Mouse (Mus musculus) embryonic stem cell, embryonic (primary cell): ENCODE measurements at regions not wholly inside any gene's neighbourhood (a gene's known extent, or its start where the extent isn't known, plus 50 kb on each side); places are given as distances from the start of the nearest gene placed in this dataset.

Experiments used
- CTCF ChIA-PET, 4 experiments: fragments of 300-600 bp in 2 of 4; fragments of 350-600 bp in 2 of 4; sonication (Branson Sonifier 250); formaldehyde crosslinking; loops; one replicate each; lab custom pipeline; 2022; ENCODE audit warnings: inconsistent platforms in 2 of 4; lab: Charles Lee
- POLR2A ChIA-PET, 4 experiments: fragments of 300-600 bp in 2 of 4; fragments of 350-600 bp in 2 of 4; sonication (Branson Sonifier 250); formaldehyde crosslinking; loops; one replicate each; lab custom pipeline; 2022; ENCODE audit warnings: antibody characterized with exemption in 4 of 4, inconsistent platforms in 1 of 4; lab: Charles Lee

DNA sequence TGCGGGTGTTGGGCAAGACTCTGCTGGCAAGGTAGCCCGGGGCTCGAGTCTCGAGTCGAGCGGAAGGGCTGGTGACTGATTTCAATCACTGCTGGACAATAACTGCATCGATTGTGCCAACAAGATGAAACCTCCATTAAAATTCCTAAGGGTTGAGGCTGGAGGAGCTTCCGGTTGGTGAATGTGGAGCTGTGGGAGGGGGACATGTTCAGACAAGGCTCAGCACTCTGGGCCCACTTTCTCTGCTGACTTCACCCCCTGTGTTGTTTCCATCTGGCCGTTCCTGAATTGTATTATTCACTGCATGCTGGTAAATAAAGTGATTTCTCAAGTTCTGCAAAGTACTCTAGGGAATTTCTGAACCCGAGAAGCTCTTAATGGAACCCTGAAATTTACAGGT, 261.2 kb upstream of the Cxcr4 start:
- POLR2A ChIA-PET: interaction anchor here in 3 of 4 experiments (0.5 to 1.1 kb wide), 3 partner anchors 8 to 56 kb away, joined by 3 to 5 read pairs (median 4); no protein-coding TSS in a partner anchor

DNA sequence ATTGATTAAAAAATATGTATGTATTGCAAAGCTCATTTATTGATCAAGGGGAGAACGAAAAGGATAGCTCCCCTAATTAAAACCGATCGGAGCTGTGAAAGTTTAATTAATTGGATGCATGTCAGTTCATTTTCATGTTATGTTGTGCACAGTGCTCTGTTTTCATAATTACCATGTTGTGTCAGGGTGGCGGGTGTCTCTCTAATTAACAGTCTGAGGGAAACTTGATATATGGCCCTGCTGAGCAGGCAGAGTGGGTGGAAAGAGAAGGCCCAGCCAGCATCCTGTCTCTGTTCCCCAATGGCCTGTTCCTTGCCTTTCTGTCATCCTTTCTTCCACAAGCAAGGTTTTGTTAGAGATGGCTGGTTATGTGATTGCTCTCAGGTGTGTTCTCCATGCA, 245.3 kb upstream of the Cxcr4 start:
- CTCF ChIA-PET: no interaction called here
- POLR2A ChIA-PET: no interaction called here

More for the DNA sequence above, 261.2 kb upstream of the Cxcr4 start:
- CTCF ChIA-PET: interaction anchor here in 1 of 4 experiments (0.5 kb wide), 1 partner anchor 9 kb away, joined by 3 read pairs; no protein-coding TSS in a partner anchor

DNA sequence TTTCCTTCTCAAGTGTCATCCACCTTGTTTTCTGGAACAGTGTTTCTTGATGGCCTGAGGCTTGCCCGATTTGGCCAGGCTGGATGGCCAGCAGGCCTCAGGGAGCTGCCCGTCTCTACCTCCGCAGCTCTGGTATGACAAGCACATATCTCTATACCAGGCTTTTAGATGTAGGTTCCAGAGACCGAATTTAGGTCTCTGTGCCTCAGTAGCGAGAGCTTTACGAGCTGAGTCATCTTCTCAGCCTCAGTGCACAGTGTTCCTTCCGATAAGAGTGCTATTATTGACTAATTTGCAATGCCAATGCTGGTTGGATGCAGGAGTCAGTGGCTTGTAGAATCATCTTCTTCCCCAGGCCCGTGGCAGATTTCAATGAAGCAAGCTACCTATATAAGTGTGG, 243.4 kb upstream of the Cxcr4 start:
- ChIA-PET CTCF (no interaction called here), POLR2A (no interaction called here)

DNA sequence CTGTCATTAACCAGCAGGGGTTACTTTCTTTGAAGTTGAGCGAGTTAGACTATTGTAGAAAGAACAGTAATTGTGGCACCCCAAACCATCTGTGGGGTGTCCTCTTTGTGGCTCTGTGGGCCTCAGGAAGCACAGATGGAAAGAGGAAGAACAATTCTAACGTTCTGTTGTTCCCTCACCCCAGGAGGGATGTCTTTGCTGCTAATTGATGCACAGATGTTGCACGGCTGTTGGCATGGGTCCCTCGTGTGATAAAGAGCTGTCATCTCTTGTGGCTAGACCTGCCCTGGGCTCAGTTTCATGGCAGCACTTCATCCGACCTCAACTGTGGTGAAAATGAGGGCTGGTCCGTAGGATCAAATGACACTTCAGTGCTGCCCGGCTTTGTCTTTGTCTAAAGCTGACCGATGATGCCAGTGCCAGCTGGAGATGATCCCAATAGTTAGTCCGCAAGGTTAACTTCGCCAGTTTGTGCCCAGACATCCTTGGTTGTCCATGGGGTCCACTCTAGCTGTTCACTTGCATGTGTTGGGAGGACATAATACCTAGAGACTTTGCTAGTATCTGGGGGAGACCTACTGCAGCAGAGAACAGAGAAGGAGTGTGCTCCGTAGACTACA, 241.1 kb upstream of the Cxcr4 start:
- CTCF ChIA-PET: interaction anchor here in 2 of 4 experiments (0.6 to 1.0 kb wide), 3 partner anchors 451 to 1334 kb away, joined by 3 read pairs; no protein-coding TSS in a partner anchor
- POLR2A ChIA-PET: interaction anchor here in 1 of 4 experiments (0.8 kb wide), 1 partner anchor 474 kb away, joined by 3 read pairs; the partner anchor contains the start of gene Mcm6

DNA sequence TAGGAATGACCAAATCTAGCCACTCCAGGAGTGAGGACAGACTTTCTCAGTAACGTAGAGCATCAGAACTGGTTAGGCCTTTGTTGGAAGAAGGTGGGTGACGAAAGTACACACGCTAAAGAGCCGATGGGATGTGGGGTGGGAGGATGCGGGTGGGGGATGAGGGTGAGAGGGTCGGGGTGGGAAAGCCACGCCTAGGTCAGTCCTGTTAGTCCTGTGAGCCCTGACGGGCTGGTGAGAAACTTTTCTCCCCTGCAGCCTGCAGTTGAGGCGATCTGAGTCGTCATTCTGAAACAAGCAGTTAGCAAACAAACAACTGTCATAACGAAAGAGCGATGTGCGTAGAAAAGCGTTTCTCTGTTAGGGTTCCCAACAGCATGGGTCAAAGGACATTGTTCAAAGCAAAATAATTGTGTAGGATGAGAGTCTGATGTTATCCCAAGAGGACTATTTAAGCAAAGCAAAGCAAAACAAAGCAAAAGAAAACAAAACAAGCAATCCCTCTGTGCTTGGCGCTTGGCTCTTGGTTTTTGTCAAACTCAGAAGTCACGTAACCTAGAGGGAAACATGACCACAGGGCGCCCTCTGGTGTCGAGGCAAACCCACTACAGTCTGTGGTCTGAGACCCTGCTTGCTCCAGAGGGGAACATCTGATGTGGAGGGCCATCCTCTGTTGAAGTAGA, 240.2 kb upstream of the Cxcr4 start:
- ChIA-PET POLR2A (interaction anchor here in 1 of 4 experiments (0.7 kb wide), 1 partner anchor 17 kb away, joined by 3 read pairs; no protein-coding TSS in a partner anchor), CTCF (interaction anchor here (0.6 to 1.6 kb wide), 6 partner anchors 11 to 1333 kb away, joined by 3 to 16 read pairs (median 4); no protein-coding TSS in a partner anchor)

DNA sequence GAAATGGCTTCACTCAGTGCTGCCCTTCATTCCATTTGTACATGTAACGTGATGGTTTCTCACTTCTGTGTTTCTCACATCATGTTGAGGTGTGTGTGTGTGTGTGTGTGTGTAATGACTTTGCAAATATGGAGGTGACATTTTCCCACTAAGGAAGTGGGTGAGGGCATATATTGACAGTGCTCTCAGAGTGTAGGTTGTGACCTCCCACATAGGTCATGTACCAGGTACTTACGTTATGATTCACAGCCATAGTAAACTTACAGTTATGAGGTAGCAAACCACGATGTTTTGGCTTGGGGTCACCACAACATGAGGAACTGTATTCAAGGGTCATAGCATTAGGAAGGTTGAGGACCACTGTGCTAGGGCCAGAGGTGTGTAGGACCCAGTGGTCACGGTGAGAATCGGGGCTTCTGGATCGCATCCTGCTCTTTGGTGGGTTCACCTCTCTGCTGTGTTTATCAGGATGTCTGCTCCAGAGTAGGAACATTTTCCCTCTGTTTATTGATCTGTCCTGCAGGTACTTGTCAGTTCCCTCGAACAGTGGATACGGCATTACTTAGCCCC, 238.7 kb upstream of the Cxcr4 start:
- CTCF ChIA-PET: interaction anchor here in 3 of 4 experiments (0.6 to 1.6 kb wide), 3 partner anchors 9 to 462 kb away, joined by 3 to 5 read pairs (median 4); no protein-coding TSS in a partner anchor
- POLR2A ChIA-PET: interaction anchor here in 1 of 4 experiments (0.7 kb wide), 1 partner anchor 825 kb away, joined by 3 read pairs; no protein-coding TSS in a partner anchor

DNA sequence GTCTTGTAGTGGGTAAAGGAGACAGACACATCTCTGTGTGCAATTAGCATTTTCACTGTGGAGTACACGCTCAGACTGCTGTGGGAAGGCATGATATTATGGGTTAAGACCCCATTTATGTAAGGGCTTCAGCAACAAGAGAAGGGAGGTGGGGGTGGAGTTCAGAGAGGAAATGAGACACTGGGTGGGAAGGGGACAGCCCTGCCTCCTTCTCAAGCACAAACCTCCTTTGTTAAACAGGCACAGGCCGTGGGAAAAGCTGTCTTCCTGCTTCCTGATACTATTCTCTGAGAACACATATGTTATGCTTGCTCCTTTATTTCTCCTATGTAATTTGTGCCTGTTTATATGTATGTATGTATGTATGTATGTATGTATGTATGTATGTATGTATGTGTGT, 237.4 kb upstream of the Cxcr4 start:
- ChIA-PET POLR2A (interaction anchor here in 1 of 4 experiments (0.7 kb wide), 1 partner anchor 995 kb away, joined by 3 read pairs; no protein-coding TSS in a partner anchor), CTCF (no interaction called here)

DNA sequence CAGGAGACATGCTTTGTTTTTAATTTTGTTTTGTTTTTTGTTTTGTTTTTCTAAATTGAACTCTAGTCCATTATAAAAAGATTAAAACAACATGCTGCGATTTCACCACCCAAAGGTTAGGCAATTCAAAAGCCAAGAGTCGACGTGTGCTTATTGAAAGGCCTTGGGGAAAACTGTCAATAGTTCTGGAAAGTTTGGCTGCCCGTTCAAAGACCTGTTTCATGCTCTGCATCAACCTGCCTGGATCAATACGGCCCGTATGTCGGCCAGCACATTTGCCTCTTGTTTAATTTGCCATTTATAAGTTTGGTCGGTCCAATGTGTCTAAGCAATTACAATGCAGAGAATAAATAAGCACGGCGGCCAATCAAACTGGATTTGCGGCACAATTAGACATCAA, 234.3 kb upstream of the Cxcr4 start:
- ChIA-PET CTCF (no interaction called here), POLR2A (no interaction called here)

DNA sequence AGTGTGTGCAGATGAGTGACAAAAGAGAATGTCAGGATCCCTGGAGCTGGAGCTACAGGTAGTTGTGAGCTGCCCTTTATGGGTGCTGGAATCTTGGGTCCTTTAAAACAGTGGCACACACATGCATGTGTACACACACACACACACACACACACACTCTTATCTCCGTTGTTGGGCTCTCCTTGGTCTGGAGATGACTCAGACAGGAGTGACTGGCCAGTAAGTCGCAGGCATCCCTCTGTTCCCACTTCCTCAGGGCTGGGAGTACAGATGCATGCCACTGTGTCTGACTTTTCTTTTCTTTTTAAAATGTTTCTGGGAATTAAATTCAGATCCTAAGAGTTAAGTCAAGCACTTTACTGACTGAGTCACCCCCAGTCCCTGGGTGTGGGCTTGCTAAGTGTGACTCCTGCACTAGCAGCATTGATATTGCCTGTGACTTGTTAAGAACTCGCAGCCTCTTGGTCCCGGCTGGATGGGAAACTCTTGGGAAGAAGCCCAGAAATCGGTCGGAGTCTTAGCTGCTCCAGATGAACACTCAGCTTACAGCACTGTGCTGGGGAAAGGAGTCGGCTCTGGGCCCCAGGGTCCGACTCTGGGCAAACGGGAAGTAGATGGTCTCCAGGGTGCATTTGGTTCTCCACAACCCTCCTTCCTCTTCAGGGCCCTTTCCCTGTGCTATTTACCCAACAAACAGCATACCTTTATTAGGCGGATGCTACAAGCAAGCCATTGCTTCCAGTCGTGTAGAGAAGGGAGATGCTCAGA, 233.0 kb upstream of the Cxcr4 start:
- POLR2A ChIA-PET: interaction anchor here in 1 of 4 experiments (0.6 kb wide), 1 partner anchor 234 kb away, joined by 5 read pairs; no protein-coding TSS in a partner anchor
- CTCF ChIA-PET: interaction anchor here in 3 of 4 experiments (0.5 to 1.6 kb wide), 8 partner anchors 15 to 543 kb away, joined by 3 to 5 read pairs (median 3); partner anchors contain the start of gene Cxcr4 (in 1 of the 3)

DNA sequence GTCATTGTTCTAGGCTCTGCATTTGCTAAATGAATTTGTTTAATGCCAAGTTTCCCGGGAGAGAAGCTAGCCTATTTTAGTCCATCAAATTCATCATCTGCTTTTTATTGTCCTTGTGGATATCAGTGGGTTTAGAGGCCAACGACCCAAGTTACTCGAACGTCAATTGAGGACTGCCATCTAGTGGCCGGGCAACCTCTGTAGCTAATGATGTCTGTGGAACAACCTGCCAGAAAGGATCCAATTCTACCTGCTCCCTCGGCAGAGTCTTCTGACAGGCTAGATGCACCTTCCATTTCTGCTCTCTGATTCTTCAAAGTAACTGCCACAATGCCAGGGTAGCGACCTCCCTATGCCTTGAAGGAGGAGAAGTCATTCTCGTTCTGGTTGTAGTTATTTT, 232.1 kb upstream of the Cxcr4 start:
- ChIA-PET CTCF (interaction anchor here in 3 of 4 experiments (0.5 to 1.6 kb wide), 8 partner anchors 14 to 542 kb away, joined by 3 to 5 read pairs (median 3); partner anchors contain the start of gene Cxcr4 (in 1 of the 3)), POLR2A (interaction anchor here in 1 of 4 experiments (0.6 kb wide), 1 partner anchor 379 kb away, joined by 4 read pairs; no protein-coding TSS in a partner anchor)

DNA sequence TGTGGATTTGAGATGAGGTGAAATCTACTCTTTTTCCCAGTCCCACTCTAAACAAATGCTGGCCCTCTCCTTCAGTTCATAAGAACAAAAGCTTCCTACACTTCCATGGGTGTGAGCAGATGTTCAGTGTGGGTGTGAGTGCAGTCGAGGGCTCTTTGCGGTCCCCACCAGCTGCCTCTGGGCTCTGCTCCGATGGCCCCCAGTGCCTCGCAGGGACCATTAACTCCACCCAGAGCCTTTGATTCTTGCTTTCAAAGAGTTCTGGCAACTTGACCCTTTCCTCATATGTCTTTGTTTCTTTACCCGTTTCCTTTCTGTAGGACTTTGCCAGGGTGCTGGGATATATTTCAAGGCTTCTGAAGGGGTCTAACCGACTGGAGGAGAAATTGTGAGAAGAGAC, 229.9 kb upstream of the Cxcr4 start:
- ChIA-PET POLR2A (interaction anchor here in 3 of 4 experiments (0.5 to 0.8 kb wide), 3 partner anchors 120 to 463 kb away, joined by 3 to 6 read pairs (median 3); partner anchors contain the start of gene Mcm6 (in 1 of the 3)), CTCF (interaction anchor here (0.5 to 2.5 kb wide), 12 partner anchors 10 to 499 kb away, joined by 3 to 11 read pairs (median 3); partner anchors contain the start of genes Cxcr4 (in 1 of the 4) and Dars (in 1 of the 4))

DNA sequence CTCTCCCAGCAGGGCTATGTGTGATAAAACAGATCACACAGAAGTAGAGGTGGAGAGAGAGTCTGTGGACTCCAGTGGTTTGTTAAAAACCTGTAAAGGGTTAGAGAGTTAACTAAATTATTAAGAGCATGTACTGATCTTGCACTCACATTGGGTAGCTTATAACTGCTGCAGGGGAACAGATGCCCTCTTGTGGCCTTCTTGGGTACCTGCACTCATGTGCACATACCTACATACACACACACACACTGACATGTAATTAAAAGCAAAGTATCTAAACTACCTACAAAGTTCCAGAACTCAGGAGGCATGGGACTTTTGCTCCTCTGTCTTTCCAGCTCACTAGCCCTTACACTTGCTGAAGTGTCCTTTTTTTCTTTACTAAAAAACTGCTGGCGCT, 228.4 kb upstream of the Cxcr4 start:
- ChIA-PET CTCF (interaction anchor here in 3 of 4 experiments (0.6 to 2.5 kb wide), 4 partner anchors 22 to 1738 kb away, joined by 3 to 11 read pairs (median 5); partner anchors contain the start of gene Cxcr4 (in 1 of the 3)), POLR2A (no interaction called here)

DNA sequence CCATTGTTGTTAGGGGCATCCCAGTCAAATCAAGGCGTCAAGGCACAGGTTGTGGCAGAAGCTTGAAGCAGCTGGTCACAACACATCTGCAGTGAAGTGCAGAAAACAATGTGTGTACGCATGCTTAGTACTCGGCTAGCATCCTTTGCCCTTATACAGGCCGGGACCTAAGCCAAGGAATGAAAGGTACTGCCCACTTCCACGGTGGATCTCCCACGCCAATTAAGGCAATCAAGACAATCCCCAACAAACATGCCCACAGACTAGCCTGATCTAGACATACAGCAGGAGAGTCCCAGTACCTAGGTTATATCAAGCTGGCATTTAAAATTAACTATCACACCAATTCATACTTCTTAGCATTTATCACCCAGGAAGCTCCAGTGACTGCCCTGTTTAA, 227.5 kb upstream of the Cxcr4 start:
- ChIA-PET POLR2A (interaction anchor here in 1 of 4 experiments (0.5 kb wide), 1 partner anchor 321 kb away, joined by 3 read pairs; no protein-coding TSS in a partner anchor), CTCF (interaction anchor here in 1 of 4 experiments (0.7 kb wide), 1 partner anchor 127 kb away, joined by 5 read pairs; no protein-coding TSS in a partner anchor)

DNA sequence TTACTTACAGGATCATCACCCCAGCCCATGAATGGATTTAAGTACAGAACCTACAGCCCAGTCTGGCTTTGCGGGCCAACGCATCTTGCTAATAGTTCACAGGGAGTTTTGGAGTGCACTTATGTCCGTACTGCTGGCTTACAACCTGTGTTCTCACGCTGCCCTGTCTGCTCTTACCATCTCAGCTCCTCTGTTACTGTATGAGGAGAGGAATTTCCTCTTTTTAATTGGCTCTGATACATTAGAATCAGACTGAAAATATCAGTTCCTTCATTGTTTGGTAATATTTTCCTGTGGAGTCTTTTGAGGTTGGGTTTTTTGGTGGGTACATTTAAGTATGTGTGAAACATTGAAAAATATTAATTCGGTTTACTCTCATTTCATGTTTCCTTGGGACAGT, 221.3 kb upstream of the Cxcr4 start:
- ChIA-PET CTCF (no interaction called here), POLR2A (interaction anchor here in 1 of 4 experiments (0.6 kb wide), 1 partner anchor 42 kb away, joined by 3 read pairs; no protein-coding TSS in a partner anchor)

DNA sequence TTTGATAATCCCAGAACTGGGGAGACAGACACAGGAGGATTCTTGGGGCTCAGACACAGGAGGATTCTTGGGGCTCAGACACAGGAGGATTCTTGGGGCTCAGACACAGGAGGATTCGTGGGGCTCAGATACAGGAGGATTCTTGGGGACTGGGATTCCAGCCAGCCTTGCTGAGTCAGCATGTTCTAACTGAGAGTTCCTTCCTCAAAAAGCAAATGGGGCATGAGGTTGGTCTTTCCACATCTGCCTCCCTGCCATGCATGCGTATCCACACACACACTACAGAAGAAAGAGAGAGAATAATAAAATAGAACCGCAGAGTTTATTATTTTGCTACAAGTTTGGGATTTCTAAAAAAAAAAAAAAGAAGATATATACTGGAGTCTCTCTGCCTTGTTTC, 218.8 kb upstream of the Cxcr4 start:
- CTCF ChIA-PET: interaction anchor here in 1 of 4 experiments (0.6 kb wide), 1 partner anchor 458 kb away, joined by 3 read pairs; no protein-coding TSS in a partner anchor
- POLR2A ChIA-PET: no interaction called here

DNA sequence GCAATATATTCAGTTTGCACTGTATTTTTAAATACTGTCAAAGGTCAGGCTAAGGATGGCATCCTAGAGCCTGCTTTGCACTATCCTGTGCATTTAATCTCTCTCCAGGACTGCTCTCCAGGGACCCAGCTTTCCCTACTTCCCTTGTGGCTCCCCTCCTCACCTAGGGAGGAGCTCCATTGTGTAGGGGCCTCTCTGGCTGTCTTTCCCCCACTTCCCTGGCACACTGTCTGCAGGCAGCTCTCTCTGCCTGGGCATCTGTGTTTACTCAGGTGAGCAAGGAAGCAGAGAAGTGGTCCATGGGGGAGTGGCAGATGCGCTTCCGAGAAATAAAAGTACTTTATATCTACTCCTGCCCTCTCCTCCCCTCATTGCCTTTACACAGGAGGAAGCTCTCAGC, 218.0 kb upstream of the Cxcr4 start:
- POLR2A ChIA-PET: no interaction called here
- CTCF ChIA-PET: interaction anchor here in 1 of 4 experiments (0.6 kb wide), 1 partner anchor 14 kb away, joined by 3 read pairs; no protein-coding TSS in a partner anchor

DNA sequence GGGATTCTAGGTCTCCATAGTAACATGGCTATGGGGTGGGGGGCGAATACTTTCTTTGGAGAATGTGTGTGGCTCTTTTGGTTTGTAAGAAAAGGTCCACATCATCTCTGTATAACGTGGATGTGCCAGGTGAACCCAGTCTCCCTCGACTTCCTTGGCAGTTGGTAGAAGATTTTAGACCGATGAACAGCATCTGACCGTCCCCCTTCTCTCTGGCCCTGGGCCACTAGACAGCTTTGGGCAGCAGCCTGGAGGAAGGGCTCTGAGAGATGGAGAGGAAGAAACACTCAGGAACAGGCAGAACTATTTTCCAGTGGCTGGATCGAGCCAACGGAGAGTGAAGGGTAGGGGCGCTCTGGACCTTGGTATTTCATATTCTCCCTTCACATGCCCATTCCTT, 217.5 kb upstream of the Cxcr4 start:
- ChIA-PET POLR2A (no interaction called here), CTCF (no interaction called here)

DNA sequence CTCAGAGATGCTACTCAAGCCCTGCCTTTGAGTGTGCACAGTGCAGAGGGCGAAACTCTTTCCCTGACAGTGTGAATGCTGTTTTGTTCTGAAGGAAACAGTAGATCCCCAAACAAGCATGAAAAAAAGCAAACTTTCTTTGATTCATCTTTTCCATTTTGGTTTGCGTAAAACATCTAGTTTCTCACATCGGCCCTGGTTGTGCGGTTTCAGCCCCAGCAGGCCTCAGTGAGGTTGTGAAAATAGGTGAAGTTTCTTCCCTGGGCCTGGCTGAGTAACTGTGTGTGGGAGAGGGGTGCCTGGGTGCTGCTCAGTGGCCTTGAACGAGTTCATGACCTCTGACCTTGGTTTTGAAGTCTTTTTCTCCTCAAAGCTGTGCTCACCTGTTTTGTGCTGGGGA, 216.5 kb upstream of the Cxcr4 start:
- POLR2A ChIA-PET: no interaction called here
- CTCF ChIA-PET: no interaction called here
